Mouse (Mus musculus): ENCODE measurements at regions not wholly inside any gene's neighbourhood (a gene's known extent, or its start where the extent isn't known, plus 50 kb on each side); places are given as distances from the start of the nearest gene placed in this dataset.

- no peaks in the 10 kb centered on the region for H3K36me3 ChIP-seq (replicated peaks; ENCODE audit: control insufficient read depth, insufficient read depth)
- no peaks in the 10 kb centered on the region for H3K27me3 ChIP-seq (ENCODE audit: control insufficient read depth, insufficient read depth, low read length)
- no peak overlapping the region for H3K4me2 ChIP-seq (replicated peaks)
- no peaks in the 10 kb centered on the region for H3K9me3 ChIP-seq (ENCODE audit: control insufficient read depth, low read length)
- 92% methylated on average over 2 of the region's 2 CpGs for WGBS
- DNase-seq (ENCODE audit: low spot score) = no peak
- ATAC-seq (ENCODE audit: low FRiP score) = no peak
- no peak overlapping the region for H3K4me3 ChIP-seq (replicated peaks; ENCODE audit: low read length)
- no peak overlapping the region for H3K9ac ChIP-seq
- no peak overlapping the region for H3K27ac ChIP-seq
- no peaks in the 10 kb centered on the region for H3K4me1 ChIP-seq (replicated peaks; ENCODE audit: control insufficient read depth, insufficient read depth, low read length)
Observed at GRCm38 (mm10) chr2:74463407-74463806, 115.8 kb downstream of the Lnpk start.

GRCm38 (mm10) chr2:74461211-74461844 is 117.9 kb downstream of the Lnpk start:
- H3K9ac ChIP-seq = no peak overlapping the region
- no peaks in the 10 kb centered on the region for H3K4me1 ChIP-seq (replicated peaks; ENCODE audit: control insufficient read depth, insufficient read depth, low read length)
- no peak for ATAC-seq (ENCODE audit: low FRiP score)
- H3K4me3 ChIP-seq (replicated peaks; ENCODE audit: low read length) = no peak overlapping the region
- no peaks in the 10 kb centered on the region for H3K27me3 ChIP-seq (ENCODE audit: control insufficient read depth, insufficient read depth, low read length)
- H3K36me3 ChIP-seq (replicated peaks; ENCODE audit: control insufficient read depth, insufficient read depth) = no peaks in the 10 kb centered on the region
- no peak for DNase-seq (ENCODE audit: low spot score)
- H3K27ac ChIP-seq = no peak overlapping the region
- no peaks in the 10 kb centered on the region for H3K9me3 ChIP-seq (ENCODE audit: control insufficient read depth, low read length)
- 63% methylated on average over 11 of the region's 11 CpGs for WGBS
- no peak overlapping the region for H3K4me2 ChIP-seq (replicated peaks)

- H3K36me3 ChIP-seq (replicated peaks; ENCODE audit: control insufficient read depth, insufficient read depth) = no peaks in the 10 kb centered on the region
- H3K9ac ChIP-seq = no peak overlapping the region
- no peak overlapping the region for H3K27ac ChIP-seq
- H3K4me3 ChIP-seq (replicated peaks; ENCODE audit: low read length) = no peak overlapping the region
- ATAC-seq (ENCODE audit: low FRiP score) = no peak
- DNase-seq (ENCODE audit: low spot score) = no peak
- H3K27me3 ChIP-seq (ENCODE audit: control insufficient read depth, insufficient read depth, low read length) = no peaks in the 10 kb centered on the region
- peaks cover 28% of the 10 kb centered on the region for H3K4me1 ChIP-seq (replicated peaks; ENCODE audit: control insufficient read depth, insufficient read depth, low read length)
- WGBS = 82% methylated on average over 4 of the region's 4 CpGs
- no peaks in the 10 kb centered on the region for H3K9me3 ChIP-seq (ENCODE audit: control insufficient read depth, low read length)
- no peak overlapping the region for H3K4me2 ChIP-seq (replicated peaks)
Observed at GRCm38 (mm10) chr2:74454431-74454830, 124.8 kb downstream of the Lnpk start.

- H3K4me1 ChIP-seq (replicated peaks; ENCODE audit: control insufficient read depth, insufficient read depth, low read length) = peaks cover 31% of the 10 kb centered on the region
- ATAC-seq (ENCODE audit: low FRiP score) (no peak), DNase-seq (ENCODE audit: low spot score) (no peak)
- H3K9me3 ChIP-seq (ENCODE audit: control insufficient read depth, low read length) = no peaks in the 10 kb centered on the region
- no peak overlapping the region for H3K9ac ChIP-seq
- no peak overlapping the region for H3K27ac ChIP-seq
- no peaks in the 10 kb centered on the region for H3K27me3 ChIP-seq (ENCODE audit: control insufficient read depth, insufficient read depth, low read length)
- H3K4me3 ChIP-seq (replicated peaks; ENCODE audit: low read length) = no peak overlapping the region
- no peak overlapping the region for H3K4me2 ChIP-seq (replicated peaks)
- 95% methylated on average over 1 of the region's 1 CpGs for WGBS
- no peaks in the 10 kb centered on the region for H3K36me3 ChIP-seq (replicated peaks; ENCODE audit: control insufficient read depth, insufficient read depth)
Observed at GRCm38 (mm10) chr2:74452679-74453078, 126.6 kb downstream of the Lnpk start.

GRCm38 (mm10) chr2:74451578-74451977 is 127.7 kb downstream of the Lnpk start:
- no peak overlapping the region for H3K4me3 ChIP-seq (replicated peaks; ENCODE audit: low read length)
- DNase-seq (ENCODE audit: low spot score) = peak; percentile 67
- peaks cover 31% of the 10 kb centered on the region for H3K4me1 ChIP-seq (replicated peaks; ENCODE audit: control insufficient read depth, insufficient read depth, low read length)
- H3K9ac ChIP-seq = no peak overlapping the region
- peak overlapping the region; percentile 20 for H3K4me2 ChIP-seq (replicated peaks)
- no peaks in the 10 kb centered on the region for H3K36me3 ChIP-seq (replicated peaks; ENCODE audit: control insufficient read depth, insufficient read depth)
- H3K27ac ChIP-seq = peak overlapping the region; percentile 71
- no peaks in the 10 kb centered on the region for H3K9me3 ChIP-seq (ENCODE audit: control insufficient read depth, low read length)
- no peaks in the 10 kb centered on the region for H3K27me3 ChIP-seq (ENCODE audit: control insufficient read depth, insufficient read depth, low read length)
- 16% methylated on average over 6 of the region's 6 CpGs for WGBS
- ATAC-seq (ENCODE audit: low FRiP score) = no peak

GRCm38 (mm10) chr2:74451038-74451437 is 128.2 kb downstream of the Lnpk start:
- Histone ChIP-seq H3K27me3 (ENCODE audit: control insufficient read depth, insufficient read depth, low read length) (no peaks in the 10 kb centered on the region), H3K36me3 (replicated peaks; ENCODE audit: control insufficient read depth, insufficient read depth) (no peaks in the 10 kb centered on the region), H3K27ac (peak overlapping the region; percentile 71), H3K4me3 (replicated peaks; ENCODE audit: low read length) (no peak overlapping the region), H3K4me2 (replicated peaks) (peak overlapping the region; percentile 20), H3K9ac (no peak overlapping the region), H3K4me1 (replicated peaks; ENCODE audit: control insufficient read depth, insufficient read depth, low read length) (peaks cover 31% of the 10 kb centered on the region), H3K9me3 (ENCODE audit: control insufficient read depth, low read length) (no peaks in the 10 kb centered on the region)
- DNase-seq (ENCODE audit: low spot score) (peak; percentile 69), ATAC-seq (ENCODE audit: low FRiP score) (peak; percentile 69)
- 23% methylated on average over 4 of the region's 4 CpGs for WGBS

- peak; percentile 52; the same call in 1 of the 2 replicates for ATAC-seq (ENCODE audit: low FRiP score)
- Histone ChIP-seq H3K9me3 (ENCODE audit: control insufficient read depth, low read length) (no peaks in the 10 kb centered on the region), H3K4me2 (replicated peaks) (no peak overlapping the region)
Observed at GRCm38 (mm10) chr2:74450064-74450765, 129.0 kb downstream of the Lnpk start.

GRCm38 (mm10) chr2:74435184-74435911 is 143.9 kb downstream of the Lnpk start:
- no peak overlapping the region for H3K27ac ChIP-seq
- H3K4me1 ChIP-seq (replicated peaks; ENCODE audit: control insufficient read depth, insufficient read depth, low read length) = no peaks in the 10 kb centered on the region
- H3K9me3 ChIP-seq (ENCODE audit: control insufficient read depth, low read length) = peaks cover 23% of the 10 kb centered on the region; the same call in 1 of the 2 replicates
- ATAC-seq (ENCODE audit: low FRiP score) = no peak
- no peaks in the 10 kb centered on the region for H3K27me3 ChIP-seq (ENCODE audit: control insufficient read depth, insufficient read depth, low read length)
- H3K4me3 ChIP-seq (replicated peaks; ENCODE audit: low read length) = no peak overlapping the region
- 91% methylated on average over 13 of the region's 13 CpGs for WGBS
- H3K36me3 ChIP-seq (replicated peaks; ENCODE audit: control insufficient read depth, insufficient read depth) = no peaks in the 10 kb centered on the region
- H3K4me2 ChIP-seq (replicated peaks) = no peak overlapping the region
- DNase-seq (ENCODE audit: low spot score) = no peak
- no peak overlapping the region for H3K9ac ChIP-seq

More at GRCm38 (mm10) chr2:74450064-74450765, 129.0 kb downstream of the Lnpk start:
- Histone ChIP-seq H3K27ac (peak overlapping the region; percentile 71), H3K4me1 (replicated peaks; ENCODE audit: control insufficient read depth, insufficient read depth, low read length) (peaks cover 31% of the 10 kb centered on the region), H3K4me3 (replicated peaks; ENCODE audit: low read length) (no peak overlapping the region), H3K9ac (no peak overlapping the region), H3K36me3 (replicated peaks; ENCODE audit: control insufficient read depth, insufficient read depth) (no peaks in the 10 kb centered on the region), H3K27me3 (ENCODE audit: control insufficient read depth, insufficient read depth, low read length) (no peaks in the 10 kb centered on the region)
- peak; percentile 65 for DNase-seq (ENCODE audit: low spot score)
- 21% methylated on average over 11 of the region's 11 CpGs for WGBS

- Histone ChIP-seq H3K27me3 (ENCODE audit: control insufficient read depth, insufficient read depth, low read length) (no peaks in the 10 kb centered on the region), H3K27ac (peak overlapping the region; percentile 86), H3K9me3 (ENCODE audit: control insufficient read depth, low read length) (no peaks in the 10 kb centered on the region), H3K4me2 (replicated peaks) (peak overlapping the region; percentile 51), H3K36me3 (replicated peaks; ENCODE audit: control insufficient read depth, insufficient read depth) (no peaks in the 10 kb centered on the region), H3K4me1 (replicated peaks; ENCODE audit: control insufficient read depth, insufficient read depth, low read length) (peaks cover 14% of the 10 kb centered on the region), H3K4me3 (replicated peaks; ENCODE audit: low read length) (peak overlapping the region; percentile 17), H3K9ac (peak overlapping the region; percentile 52)
- 11% methylated on average over 15 of the region's 15 CpGs for WGBS
- DNase-seq (ENCODE audit: low spot score) = peak; percentile 84
- ATAC-seq (ENCODE audit: low FRiP score) = peak; percentile 96
Observed at GRCm38 (mm10) chr2:74426746-74427145, 152.5 kb downstream of the Lnpk start.

All from hindbrain, embryonic 14.5 days (tissue).